Mouse (Mus musculus) kidney, postnatal 0 days (tissue): ENCODE results near the gene Lmf1. TPM values are rescaled to one million over a fixed set of nuclear protein-coding genes. Genes with fewer than 3 reads are reported as not detected.

Source experiments
- ATAC-seq: fragments of 200-750 bp; cut with Nextera tagmentation; replicated peaks from 2 replicates; pipeline ENCODE4 v1.8.0; 2017; ENCODE audit warnings: low read depth, moderate number of reproducible peaks, moderate TSS enrichment, moderate library complexity; ENCODE audit not compliant: low FRiP score
- DNase-seq: peaks from one replicate; pipeline ENCODE4 v3.0.0-alpha.2; 2016; ENCODE audit warnings: low spot score
- H3K27ac ChIP-seq: fragments of 300-500 bp; sonication (generic); 2 replicates; pipeline ENCODE4 v1.5.1; 2014; ENCODE audit warnings: mild to moderate bottlenecking
- H3K27me3 ChIP-seq: fragments of 300-500 bp; sonication (generic); 2 replicates; pipeline ENCODE4 v1.6.1; 2014; ENCODE audit warnings: low read length, mixed read lengths; ENCODE audit not compliant: insufficient read depth
- H3K36me3 ChIP-seq: fragments of 300-500 bp; sonication (generic); 2 replicates; pipeline ENCODE4 v1.6.1; 2014; ENCODE audit warnings: low read length, mixed read lengths; ENCODE audit not compliant: insufficient read depth
- H3K4me1 ChIP-seq: fragments of 300-500 bp; sonication (generic); replicated peaks from 2 replicates; pipeline ENCODE4 v1.6.1; 2014; ENCODE audit warnings: antibody characterized with exemption, low read length, mixed read lengths; ENCODE audit not compliant: insufficient read depth
- H3K4me2 ChIP-seq: fragments of 300-500 bp; sonication (generic); 2 replicates; pipeline ENCODE4 v1.6.1; 2014; ENCODE audit warnings: mild to moderate bottlenecking, low read length, moderate library complexity, mixed read lengths
- H3K4me3 ChIP-seq: fragments of 300-500 bp; sonication (generic); replicated peaks from 2 replicates; pipeline ENCODE4 v1.5.1; 2014; ENCODE audit warnings: low read depth, low read length
- H3K9ac ChIP-seq: fragments of 300-500 bp; sonication (generic); 2 replicates; pipeline ENCODE4 v1.6.1; 2014; ENCODE audit warnings: low read depth, low read length
- H3K9me3 ChIP-seq: fragments of 300-500 bp; sonication (generic); replicated peaks from 2 replicates; pipeline ENCODE4 v1.6.1; 2016; ENCODE audit warnings: low read length, inconsistent platforms, mixed read lengths
- CTCF ChIP-seq: IDR thresholded peaks from 2 replicates; pipeline ENCODE4 v1.5.1; 2016; ENCODE audit warnings: antibody characterized with exemption, low read depth, mild to moderate bottlenecking, moderate library complexity
- WGBS: fragments of 180-500 bp; shearing (Covaris S2); extraction: QIAGEN DNeasy Blood & Tissue Kit; methylation state at CpG from one replicate; pipeline ENCODE4 v1.1.7; 2014; 5-methylcytosine and 5-hydroxymethylcytosine counted together
- polyA plus RNA-seq: library from polyadenylated mRNA; unstranded; fragments of >200 nt; fragmentation: Nextera tagmentation; extraction: Ambion mirVana; gene quantifications from 2 replicates; pipeline ENCODE4 v1.2.1, GENCODE M21; 2015

Gene Lmf1
- polyA plus RNA-seq, 1 experiment from 2014 or later, result 22.0 TPM

GRCm38 (mm10) chr17:25567745-25568144 lies 11.1 kb upstream of the Lmf1 start:
- Histone ChIP-seq H3K9ac (no peak overlapping the region), H3K27ac (no peak overlapping the region), H3K4me1 (peaks cover 8% of the 10 kb centered on the region; the same call in 1 of the 2 replicates), H3K4me2 (no peak overlapping the region), H3K27me3 (no peaks in the 10 kb centered on the region), H3K4me3 (no peak overlapping the region), H3K9me3 (no peaks in the 10 kb centered on the region), H3K36me3 (no peaks in the 10 kb centered on the region)
- DNase-seq (peak; percentile 71), ATAC-seq (no peak)
- peak; percentile 89 for TF ChIP-seq CTCF
- 27% methylated on average over 14 of the region's 14 CpGs for WGBS

GRCm38 (mm10) chr17:25568206-25568605 lies 10.7 kb upstream of the Lmf1 start:
- Histone ChIP-seq H3K4me2 (no peak overlapping the region), H3K4me3 (no peak overlapping the region), H3K4me1 (peaks cover 8% of the 10 kb centered on the region; the same call in 1 of the 2 replicates), H3K27me3 (no peaks in the 10 kb centered on the region), H3K9me3 (no peaks in the 10 kb centered on the region), H3K36me3 (no peaks in the 10 kb centered on the region), H3K9ac (no peak overlapping the region), H3K27ac (no peak overlapping the region)
- WGBS, result 28% methylated on average over 10 of the region's 10 CpGs
- ATAC-seq (no peak), DNase-seq (no peak)
- no peak for TF ChIP-seq CTCF

- peak overlapping the region; percentile 16; the same call in 1 of the 2 replicates for H3K4me2 ChIP-seq
- DNase-seq (no peak), ATAC-seq (no peak)
- peaks cover 8% of the 10 kb centered on the region; the same call in 1 of the 2 replicates for H3K4me1 ChIP-seq
- 67% methylated on average over 11 of the region's 11 CpGs for WGBS
- H3K4me3 ChIP-seq, result no peak overlapping the region
- no peaks in the 10 kb centered on the region for H3K27me3 ChIP-seq
- no peaks in the 10 kb centered on the region for H3K9me3 ChIP-seq
- H3K27ac ChIP-seq, result no peak overlapping the region
- no peaks in the 10 kb centered on the region for H3K36me3 ChIP-seq
- no peak overlapping the region for H3K9ac ChIP-seq
- no peak for TF ChIP-seq CTCF
These were observed 10.0 kb upstream of the Lmf1 start for GRCm38 (mm10) chr17:25568880-25569279.

- 4% methylated on average over 53 of the region's 54 CpGs for WGBS
- TF ChIP-seq CTCF, result no peak
- no peaks in the 10 kb centered on the region for H3K36me3 ChIP-seq
These were observed 8.8 kb upstream of the Lmf1 start for GRCm38 (mm10) chr17:25569833-25570647.

GRCm38 (mm10) chr17:25570648-25571452 lies 8.0 kb upstream of the Lmf1 start, which contains the start of gene Sox8:
Gene Sox8 (minus strand): TSS chr17:25570686.
- DNase-seq (peak; percentile 92), ATAC-seq (peak; percentile 76)
- WGBS, result 1% methylated on average over 59 of the region's 61 CpGs
- Histone ChIP-seq H3K4me2 (peak within 1 kb of the TSS; percentile 94), H3K9ac (peak within 1 kb of the TSS; percentile 51), H3K9me3 (no peaks in the 10 kb centered on the region), H3K4me1 (peaks cover 8% of the 10 kb centered on the region; the same call in 1 of the 2 replicates), H3K27me3 (no peaks in the 10 kb centered on the region), H3K4me3 (peak within 1 kb of the TSS; percentile 40), H3K27ac (no peak within 1 kb of the TSS), H3K36me3 (no peaks in the 10 kb centered on the region)
- peak; percentile 50; the same call in 1 of the 2 replicates for TF ChIP-seq CTCF

More at GRCm38 (mm10) chr17:25569833-25570647, 8.8 kb upstream of the Lmf1 start:
- Histone ChIP-seq H3K4me2 (peak overlapping the region; percentile 94), H3K4me3 (peak overlapping the region; percentile 40), H3K9me3 (no peaks in the 10 kb centered on the region), H3K27ac (no peak overlapping the region), H3K9ac (0 out of 2 replicates have a peak overlapping the region, but pooled peaks have one; percentile 35), H3K4me1 (peaks cover 8% of the 10 kb centered on the region; the same call in 1 of the 2 replicates), H3K27me3 (no peaks in the 10 kb centered on the region)
- no peak for DNase-seq
- peak; percentile 43 for ATAC-seq

GRCm38 (mm10) chr17:25571453-25571820 lies 7.4 kb upstream of the Lmf1 start:
- no peak for ATAC-seq
- Histone ChIP-seq H3K27me3 (no peaks in the 10 kb centered on the region), H3K9me3 (no peaks in the 10 kb centered on the region), H3K36me3 (no peaks in the 10 kb centered on the region), H3K4me3 (peak overlapping the region; percentile 40), H3K9ac (peak overlapping the region; percentile 51), H3K27ac (no peak overlapping the region), H3K4me1 (peaks cover 8% of the 10 kb centered on the region; the same call in 1 of the 2 replicates), H3K4me2 (peak overlapping the region; percentile 94)
- WGBS, result 6% methylated on average over 8 of the region's 8 CpGs
- TF ChIP-seq CTCF, result no peak
- no peak for DNase-seq
